Mouse (Mus musculus) kidney, adult 2 months (tissue): ENCODE measurements at regions not wholly inside any gene's neighbourhood (a gene's known extent, or its start where the extent isn't known, plus 50 kb on each side); places are given as distances from the start of the nearest gene placed in this dataset.
"Not testable (repeated sequence)": the region's sequence is repeated elsewhere in the genome, so short reads cannot be mapped to it uniquely, and the experiment has no call there.

Experiments used
- DNase-seq: peaks from one replicate; pipeline ENCODE4 v3.0.0; 2021
- H3K27ac ChIP-seq: fragments of 200-500 bp; 2 replicates; pipeline ENCODE4 v1.5.1; 2012; ENCODE audit warnings: low read depth, low read length, control low read depth, inconsistent platforms; ENCODE audit not compliant: insufficient read depth
- H3K27me3 ChIP-seq: fragments of 200-500 bp; replicated peaks from 2 replicates; pipeline ENCODE4 v1.6.1; 2012; ENCODE audit warnings: mild to moderate bottlenecking, moderate library complexity, low read length, inconsistent platforms; ENCODE audit not compliant: control insufficient read depth, insufficient read depth
- H3K36me3 ChIP-seq: fragments of 200-500 bp; 2 replicates; pipeline ENCODE4 v1.6.1; 2012; ENCODE audit warnings: mild to moderate bottlenecking, moderate library complexity, low read length, inconsistent platforms; ENCODE audit not compliant: control insufficient read depth, insufficient read depth
- H3K4me1 ChIP-seq: fragments of 200-500 bp; 2 replicates; pipeline ENCODE4 v1.6.1; 2011; ENCODE audit warnings: low read length; ENCODE audit not compliant: control insufficient read depth, insufficient read depth
- H3K4me3 ChIP-seq: fragments of 200-500 bp; 2 replicates; pipeline ENCODE4 v1.5.1; 2011; ENCODE audit warnings: mild to moderate bottlenecking, low read depth, low read length, control low read depth; ENCODE audit not compliant: insufficient read depth
- CTCF ChIP-seq: fragments of 200-500 bp; conservative IDR thresholded peaks from 2 replicates; pipeline ENCODE4 v1.5.1; 2011; ENCODE audit warnings: low read depth, mild to moderate bottlenecking, control low read depth, low read length, moderate library complexity, mixed read lengths; ENCODE audit not compliant: insufficient read depth, insufficient read length
- POLR2A ChIP-seq: fragments of 200-500 bp; IDR thresholded peaks from one replicate; pipeline ENCODE4 v1.6.1; 2011; ENCODE audit warnings: low read depth, low read length, control low read depth
- WGBS: fragments of 180-500 bp; shearing (Covaris S2); methylation state at CpG from one replicate; pipeline ENCODE4 v1.1.7; 2018; 5-methylcytosine and 5-hydroxymethylcytosine counted together

DNA sequence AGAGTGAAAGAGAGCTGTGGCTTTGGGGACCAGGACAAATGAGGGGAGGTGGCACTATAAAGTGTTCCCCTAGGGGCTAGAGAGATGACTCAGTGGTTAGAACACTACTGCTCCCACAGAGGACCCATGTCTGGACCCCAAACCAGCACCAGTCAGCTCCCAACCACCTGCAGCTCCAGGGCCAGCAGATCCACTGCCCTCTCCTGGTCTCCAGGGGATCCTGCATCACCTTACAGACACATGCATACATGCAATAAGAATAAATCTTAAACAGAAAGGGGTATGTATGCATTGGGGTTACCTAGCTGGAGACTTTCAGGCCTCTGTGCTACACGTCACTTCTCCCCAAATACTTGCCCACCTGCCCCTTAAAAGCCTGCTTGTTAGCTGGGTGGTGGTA lies 93.8 kb upstream of the Zfp706 start:
- Histone ChIP-seq H3K36me3 (no peaks in the 10 kb centered on the region), H3K4me1 (peaks cover 8% of the 10 kb centered on the region; the same call in 1 of the 2 replicates), H3K27me3 (no peaks in the 10 kb centered on the region), H3K4me3 (no peak overlapping the region), H3K27ac (no peak overlapping the region)
- TF ChIP-seq POLR2A (no peak), CTCF (no peak; the same call in 1 of the 2 replicates)
- 100% methylated on average over 1 of the region's 1 CpGs for WGBS
- no peak for DNase-seq

DNA sequence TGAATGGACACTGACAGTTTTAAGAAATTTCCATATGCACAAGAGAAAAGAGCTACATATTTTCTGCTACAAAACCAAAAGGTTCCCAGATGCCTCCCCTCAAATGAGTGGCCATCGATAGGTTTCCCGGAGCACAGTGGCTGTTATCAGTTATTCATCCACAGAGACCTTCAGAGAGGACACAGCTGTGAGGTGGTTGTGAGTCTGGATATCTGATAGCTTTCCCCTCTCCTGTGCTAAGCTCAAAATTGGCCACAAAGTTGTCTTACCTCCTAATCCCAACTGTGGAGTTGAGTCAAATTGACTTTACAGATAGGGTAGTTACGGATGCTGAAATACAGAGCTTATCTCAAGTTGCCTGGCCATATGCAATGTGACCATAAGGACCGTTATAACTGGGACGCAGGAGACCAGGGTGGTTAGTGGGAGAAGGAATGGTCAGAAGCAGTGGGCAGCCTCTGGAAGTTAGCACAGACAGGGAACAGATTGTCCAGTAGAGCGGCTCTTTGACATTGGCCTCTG lies 93.3 kb upstream of the Zfp706 start:
- H3K27ac ChIP-seq = no peak overlapping the region
- WGBS = 92% methylated on average over 6 of the region's 6 CpGs

DNA sequence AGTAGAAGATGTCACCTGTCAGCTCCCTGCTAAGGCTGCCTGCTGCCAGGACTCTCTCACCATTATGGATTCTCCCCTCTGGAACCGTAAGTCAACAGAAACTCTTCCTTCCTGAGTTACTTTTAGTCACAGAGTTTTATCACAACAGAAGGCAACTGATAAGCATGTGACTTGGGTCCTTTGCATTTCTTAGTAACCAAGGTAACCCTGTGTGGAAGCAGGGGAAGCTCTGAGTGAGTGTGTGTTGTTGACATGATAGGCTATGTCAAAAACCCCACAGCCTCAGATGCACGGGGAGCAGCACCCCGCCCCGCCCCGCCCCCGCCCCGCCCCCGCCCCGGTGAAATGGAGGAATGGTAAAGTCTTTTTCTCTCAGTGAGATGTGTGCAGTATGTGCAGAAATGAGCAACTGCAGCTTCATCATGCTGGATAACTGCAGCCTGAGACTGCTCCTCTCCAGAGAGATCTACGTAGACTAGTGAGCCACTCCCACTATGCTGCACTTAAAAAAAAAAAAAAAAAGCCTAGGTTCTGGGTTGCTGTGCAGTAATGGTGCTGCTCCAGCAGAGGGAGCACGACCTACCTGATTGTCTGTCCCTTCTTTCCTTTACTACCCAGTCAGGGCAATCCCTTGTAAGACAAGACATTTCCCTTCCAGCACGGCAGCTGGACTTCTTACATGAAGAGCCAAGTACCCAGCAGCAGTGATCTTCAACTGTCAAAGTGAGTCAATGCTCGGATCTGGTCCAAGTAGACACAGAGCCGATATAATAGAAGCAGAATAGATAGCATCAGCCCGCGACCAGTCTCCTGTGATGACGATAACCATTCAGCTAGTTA lies 92.6 kb upstream of the Zfp706 start:
- peak; percentile 69 for DNase-seq
- H3K27me3 ChIP-seq = no peaks in the 10 kb centered on the region
- H3K27ac ChIP-seq = no peak overlapping the region
- no peak overlapping the region; the same call in 1 of the 2 replicates for H3K4me3 ChIP-seq
- TF ChIP-seq CTCF (peak; percentile 78), POLR2A (no peak)
- 44% methylated on average over 17 of the region's 17 CpGs for WGBS
- no peaks in the 10 kb centered on the region for H3K36me3 ChIP-seq
- peaks cover 8% of the 10 kb centered on the region; the same call in 1 of the 2 replicates for H3K4me1 ChIP-seq

More for the DNA sequence above, 93.3 kb upstream of the Zfp706 start:
- DNase-seq = no peak
- TF ChIP-seq POLR2A = no peak
- no peak overlapping the region for H3K4me3 ChIP-seq
- no peaks in the 10 kb centered on the region for H3K36me3 ChIP-seq
- H3K27me3 ChIP-seq = no peaks in the 10 kb centered on the region
- H3K4me1 ChIP-seq = peaks cover 8% of the 10 kb centered on the region; the same call in 1 of the 2 replicates

DNA sequence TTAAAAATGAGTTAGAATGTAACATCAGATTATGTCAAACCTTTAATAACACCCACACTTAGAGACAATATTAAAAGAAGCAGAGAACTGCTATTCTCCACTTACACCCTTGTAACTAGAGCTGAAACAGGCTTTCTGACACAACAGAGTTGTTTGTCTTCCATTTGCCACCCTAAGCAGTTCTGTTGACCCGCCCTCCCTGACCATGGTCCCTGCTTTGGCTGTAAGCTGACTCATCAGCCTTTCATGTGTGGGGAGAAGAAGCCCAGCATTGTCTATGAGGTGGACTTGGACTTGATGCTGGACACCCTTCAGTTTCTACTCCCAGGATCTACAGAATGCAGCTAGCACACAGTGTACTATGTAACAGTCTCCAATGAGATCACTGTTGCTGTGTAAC lies 91.6 kb upstream of the Zfp706 start:
- H3K27me3 ChIP-seq = no peaks in the 10 kb centered on the region
- no peaks in the 10 kb centered on the region for H3K36me3 ChIP-seq
- H3K4me1 ChIP-seq = peaks cover 8% of the 10 kb centered on the region; the same call in 1 of the 2 replicates
- WGBS = 48% methylated on average over 1 of the region's 1 CpGs
- TF ChIP-seq POLR2A = no peak
- no peak for TF ChIP-seq CTCF
- H3K27ac ChIP-seq = peak overlapping the region; percentile 8; the same call in 1 of the 2 replicates
- H3K4me3 ChIP-seq = no peak overlapping the region
- peak; percentile 58 for DNase-seq

DNA sequence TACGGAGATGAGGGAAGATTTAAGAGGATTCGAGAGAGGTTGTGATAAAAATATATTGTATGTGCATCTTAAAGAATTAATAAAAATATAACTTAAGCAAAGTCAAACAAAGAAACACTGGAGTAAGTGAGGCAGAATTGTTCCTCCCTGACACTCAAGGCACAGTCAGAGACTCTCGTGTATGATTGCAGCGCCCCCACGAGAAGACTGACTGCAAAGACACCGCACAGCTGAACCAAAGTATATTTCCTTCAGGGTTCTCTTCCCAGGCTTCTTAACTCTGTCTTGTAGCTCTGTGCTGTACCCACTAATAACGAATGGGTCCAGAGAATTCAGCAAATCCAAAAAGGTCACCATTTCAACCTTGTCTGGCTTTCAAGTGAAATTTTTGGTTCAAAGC lies 89.9 kb upstream of the Zfp706 start:
- WGBS = 95% methylated on average over 7 of the region's 7 CpGs
- TF ChIP-seq POLR2A (no peak), CTCF (no peak)
- no peaks in the 10 kb centered on the region for H3K27me3 ChIP-seq
- peaks cover 8% of the 10 kb centered on the region; the same call in 1 of the 2 replicates for H3K4me1 ChIP-seq
- no peak for DNase-seq
- H3K36me3 ChIP-seq = no peaks in the 10 kb centered on the region
- no peak overlapping the region for H3K4me3 ChIP-seq
- H3K27ac ChIP-seq = no peak overlapping the region

DNA sequence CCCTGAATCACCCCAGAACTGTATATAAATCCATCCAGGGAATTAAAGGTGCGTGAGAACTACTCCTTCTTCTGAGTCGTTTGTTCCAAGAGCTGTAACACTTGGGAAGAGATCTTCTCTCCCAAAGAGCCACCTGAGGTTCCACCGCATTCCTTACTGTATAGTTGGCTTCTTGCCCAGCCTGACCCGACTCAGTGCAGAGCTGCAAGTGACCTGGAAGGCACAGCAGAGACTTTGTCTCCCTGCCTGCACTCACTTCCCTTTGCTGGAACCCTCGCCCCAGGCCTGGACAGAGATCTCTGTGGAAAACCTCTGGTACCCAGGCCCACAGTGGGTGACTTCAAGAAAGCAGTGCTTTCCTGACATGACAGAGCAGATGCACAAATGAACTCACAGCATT lies 83.6 kb upstream of the Zfp706 start:
- H3K4me1 ChIP-seq, H3K27ac ChIP-seq, H3K27me3 ChIP-seq, DNase-seq, H3K4me3 ChIP-seq, H3K36me3 ChIP-seq: not testable (repeated sequence)
- WGBS = 37% methylated on average over 5 of the region's 5 CpGs

DNA sequence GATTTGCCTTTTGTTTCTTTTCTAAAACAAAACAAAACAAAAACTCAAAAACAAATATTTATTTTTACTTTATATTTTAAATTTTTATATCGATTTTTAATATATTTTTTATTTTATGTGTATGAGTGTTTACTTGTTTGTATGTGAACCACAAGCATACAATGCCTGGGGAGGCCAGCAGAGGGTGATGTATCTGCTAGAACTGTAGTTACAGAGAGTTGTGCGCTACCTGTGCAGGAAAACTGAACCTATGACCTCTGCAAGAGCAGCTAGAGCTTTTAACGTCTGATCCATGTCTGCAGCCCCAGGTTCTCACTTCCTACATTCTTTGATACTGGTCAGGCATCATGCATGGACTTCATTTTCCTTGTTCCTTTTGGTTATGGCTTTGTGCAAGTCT lies 76.2 kb upstream of the Zfp706 start:
- H3K4me3 ChIP-seq = no peak overlapping the region
- TF ChIP-seq CTCF = no peak
- H3K27me3 ChIP-seq = no peaks in the 10 kb centered on the region
- no peak for DNase-seq
- H3K36me3 ChIP-seq = no peaks in the 10 kb centered on the region
- no peak overlapping the region for H3K27ac ChIP-seq
- H3K4me1 ChIP-seq = no peaks in the 10 kb centered on the region
- 81% methylated on average over 3 of the region's 3 CpGs for WGBS
